Mouse (Mus musculus) kidney, postnatal 36 days (tissue): Measurements from ENCODE around the gene Aspg.
A peak's percentile ranks its signal among the peaks of the same experiment; 100 is the strongest.

ENCODE experiments used
- DNase-seq, 2 experiments: peaks; one replicate each; pipeline ENCODE4 v3.0.0; 2021 to 2022; ENCODE audit warnings: mixed read lengths in 2 of 2

The Aspg gene

GRCm38 (mm10) chr12:112113710-112114109 is 7.2 kb downstream of the Aspg start:
- DNase-seq = peak; percentile 92 to 95

GRCm38 (mm10) chr12:112117006-112117405 is 10.5 kb downstream of the Aspg start:
- no peak for DNase-seq

DNA sequence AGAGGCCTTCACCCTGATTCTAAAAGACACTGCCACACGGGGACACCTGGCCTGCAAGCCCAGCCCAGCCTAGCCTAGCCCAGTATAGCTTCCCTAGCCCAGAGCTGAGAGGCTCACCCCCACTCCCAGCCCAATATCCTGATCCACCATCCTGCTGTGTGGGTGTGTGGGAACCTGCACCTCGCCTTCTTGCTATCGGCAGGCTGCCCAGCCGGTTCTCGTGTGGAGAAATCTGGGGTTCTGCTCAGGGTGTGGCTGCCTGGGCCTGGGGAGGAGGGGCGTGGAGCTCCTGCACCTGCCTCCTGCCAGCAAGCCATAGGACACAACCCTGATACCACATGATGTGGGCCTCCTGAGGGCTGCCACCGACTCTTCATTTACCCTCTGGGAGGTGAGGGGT is 11.2 kb downstream of the Aspg start:
- DNase-seq = no peak

DNA sequence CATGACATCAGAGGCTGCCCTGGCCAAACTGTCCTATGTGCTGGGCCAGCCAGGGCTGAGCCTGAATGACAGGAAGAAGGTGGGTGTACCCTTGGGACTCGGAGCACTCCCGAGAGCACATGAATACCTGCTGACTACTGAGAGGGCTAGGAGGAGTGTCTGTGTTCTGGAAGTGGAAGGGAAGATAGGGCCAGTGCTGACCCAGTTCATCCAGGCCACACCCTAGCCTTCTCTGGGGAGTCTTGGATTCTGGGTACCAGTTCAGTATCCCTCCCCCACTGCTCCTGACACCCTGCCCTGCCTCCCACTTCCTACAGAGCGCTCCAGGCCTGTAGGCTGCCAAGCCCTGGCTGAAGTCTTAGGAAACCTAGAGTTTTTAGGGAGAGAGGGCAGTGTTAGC is 14.7 kb downstream of the Aspg start:
- peak in 1 of 2 experiments; percentile 49 for DNase-seq

DNA sequence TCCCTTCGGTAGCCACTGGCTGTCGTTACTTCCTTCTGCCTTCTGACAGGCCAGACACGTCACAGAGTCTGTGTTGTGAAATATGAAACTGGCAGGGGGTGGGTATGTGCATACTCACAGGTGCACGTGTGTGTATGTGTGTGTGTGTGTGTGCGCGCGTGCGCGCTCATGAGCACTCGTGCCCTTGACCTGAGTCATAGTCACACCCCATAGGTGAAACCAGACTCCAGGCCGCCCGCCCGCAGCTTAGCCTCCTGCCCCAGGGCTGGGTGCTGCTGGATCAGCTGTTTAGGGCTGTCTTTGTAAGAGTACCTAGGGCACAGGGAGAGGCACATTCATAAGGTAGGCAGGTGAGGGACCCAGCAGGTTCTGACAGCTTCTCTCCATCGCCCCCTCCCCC is 19.4 kb downstream of the Aspg start:
- DNase-seq = peak; percentile 43 to 54

GRCm38 (mm10) chr12:112126931-112127635 is 20.6 kb downstream of the Aspg start:
- no peak for DNase-seq

DNA sequence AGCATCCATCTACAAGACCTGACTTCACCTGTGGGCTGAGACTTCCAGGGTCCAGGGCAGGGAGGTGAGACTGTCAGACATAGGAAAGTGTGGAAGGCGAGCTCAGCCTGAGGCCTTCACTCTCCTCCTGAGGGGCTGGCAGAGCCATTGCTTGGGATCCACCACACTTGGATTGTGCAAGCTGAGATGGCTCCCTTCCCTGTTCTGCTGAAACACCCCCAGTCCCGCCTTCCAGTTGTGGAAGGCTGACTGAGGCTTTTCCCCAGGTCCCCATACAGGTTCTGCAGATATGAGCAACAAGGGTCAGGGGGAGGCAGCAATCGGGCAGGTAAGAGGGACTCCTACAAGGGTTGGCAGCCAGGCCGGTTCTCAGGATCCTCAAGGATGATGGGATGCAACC is 22.0 kb downstream of the Aspg start:
- DNase-seq = no peak

DNA sequence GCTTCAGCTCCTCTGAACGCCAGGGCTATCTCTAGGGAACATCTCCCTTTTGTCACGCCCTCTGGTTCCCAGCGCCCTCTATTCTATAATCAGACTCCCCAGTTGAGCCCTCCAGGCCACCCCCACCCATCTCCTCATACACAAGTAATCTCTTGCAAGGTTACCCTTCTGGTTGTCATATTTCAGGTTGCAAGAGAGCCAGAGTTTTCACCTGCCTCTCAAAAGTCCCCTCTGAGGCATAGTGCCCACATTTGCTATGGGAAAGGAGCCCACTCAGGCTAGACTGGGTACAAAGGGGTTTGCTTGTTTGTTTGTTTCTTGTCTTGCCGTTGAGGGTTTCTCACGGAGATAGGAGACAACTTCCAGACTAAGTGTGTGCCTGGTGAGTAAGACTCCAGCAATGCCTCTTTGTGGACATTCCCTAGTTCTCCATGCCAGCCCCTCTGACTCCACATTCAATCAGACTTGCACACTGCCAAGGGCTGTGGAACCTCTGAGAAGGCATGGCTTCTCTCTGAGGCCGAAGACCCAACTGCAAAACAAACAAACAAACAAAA is 22.9 kb downstream of the Aspg start:
- no peak for DNase-seq

GRCm38 (mm10) chr12:112130161-112130860 is 23.8 kb downstream of the Aspg start:
- peak; percentile 92 to 96 for DNase-seq

- peak; percentile 79 to 82 for DNase-seq
These were observed 24.5 kb downstream of the Aspg start for GRCm38 (mm10) chr12:112130957-112131356.

GRCm38 (mm10) chr12:112140231-112140630 is 33.8 kb downstream of the Aspg start:
- peak; percentile 58 to 75 for DNase-seq

- DNase-seq = no peak
These were observed 34.3 kb downstream of the Aspg start for GRCm38 (mm10) chr12:112140745-112141144.

GRCm38 (mm10) chr12:112141300-112141699 is 34.8 kb downstream of the Aspg start:
- DNase-seq = peak; percentile 58 to 87

GRCm38 (mm10) chr12:112143116-112143832 is 36.8 kb downstream of the Aspg start:
- DNase-seq = no peak

- no peak for DNase-seq
These were observed 37.3 kb downstream of the Aspg start for GRCm38 (mm10) chr12:112143833-112144201.

GRCm38 (mm10) chr12:112144377-112145115 is 38.1 kb downstream of the Aspg start:
- DNase-seq = no peak

GRCm38 (mm10) chr12:112145211-112145874 is 38.9 kb downstream of the Aspg start:
- DNase-seq = peak; percentile 72 to 92

DNA sequence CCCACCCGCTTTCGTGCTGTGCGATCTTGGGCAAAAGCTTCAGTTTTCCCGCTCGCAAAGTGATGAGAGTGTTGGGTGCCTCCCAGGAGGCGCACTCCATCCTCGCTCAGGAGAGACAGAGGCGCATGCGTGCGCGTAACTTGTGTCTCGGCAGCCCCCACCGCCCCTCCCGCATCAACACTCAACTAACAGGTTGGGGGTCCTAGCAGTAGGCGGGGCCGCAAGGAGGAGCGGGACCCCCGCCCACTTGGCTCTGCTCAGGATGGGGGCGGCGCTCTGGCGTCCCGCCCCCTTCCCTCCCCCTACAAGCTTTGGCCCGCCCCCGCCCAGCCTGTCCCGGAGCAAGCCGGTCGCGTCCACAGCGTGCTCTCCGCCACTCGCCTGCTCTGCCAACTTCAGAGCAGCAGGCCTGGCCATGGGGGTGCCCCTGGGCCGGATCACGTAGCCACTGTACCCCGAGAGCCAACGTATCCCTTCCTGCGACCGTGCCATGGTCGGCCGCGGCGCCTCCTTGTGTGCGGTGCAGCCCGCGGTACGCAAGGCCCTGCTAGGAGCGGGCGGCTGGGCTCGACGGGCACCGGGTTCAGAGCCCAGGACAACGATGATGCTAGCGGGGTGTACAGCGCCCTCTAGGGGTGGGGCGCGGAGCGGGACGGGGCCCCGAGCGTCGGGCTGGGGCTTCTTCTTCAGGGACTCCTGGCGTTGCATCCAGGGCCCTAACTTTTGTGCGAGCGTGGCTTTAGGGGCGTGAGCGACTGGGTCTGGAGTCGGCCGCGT is 39.6 kb downstream of the Aspg start, which contains the start of gene Kif26a:
Gene Kif26a, plus strand, starts transcription at position 334 of the 777 bp plus-strand sequence.
- DNase-seq = peak; percentile 50 to 78

GRCm38 (mm10) chr12:112147365-112147764 is 40.9 kb downstream of the Aspg start:
- DNase-seq = no peak

- no peak for DNase-seq
These were observed 43.5 kb downstream of the Aspg start for GRCm38 (mm10) chr12:112150011-112150410.
